Mouse (Mus musculus) neural tube, embryonic 14.5 days (tissue): ENCODE measurements around the gene Cep97. TPM values are rescaled to one million over a fixed set of nuclear protein-coding genes. Genes with fewer than 3 reads are reported as not detected.

Source experiments
- ATAC-seq: fragments of 200-750 bp; cut with Nextera tagmentation; 2 replicates; pipeline ENCODE4 v1.8.0; 2017; ENCODE audit warnings: low read depth, mild to moderate bottlenecking, moderate TSS enrichment, moderate library complexity
- H3K27ac ChIP-seq: fragments of 300-500 bp; sonication (generic); 2 replicates; pipeline ENCODE4 v1.5.1; 2014; ENCODE audit warnings: low read depth, mild to moderate bottlenecking, control low read depth, low read length, moderate library complexity, mixed read lengths
- H3K27me3 ChIP-seq: fragments of 300-500 bp; sonication (generic); 2 replicates; pipeline ENCODE4 v1.6.1; 2014; ENCODE audit warnings: low read length; ENCODE audit not compliant: control insufficient read depth, insufficient read depth
- H3K36me3 ChIP-seq: fragments of 300-500 bp; sonication (generic); 2 replicates; pipeline ENCODE4 v1.6.1; 2014; ENCODE audit warnings: low read length, mixed read lengths; ENCODE audit not compliant: control insufficient read depth, insufficient read depth
- H3K4me1 ChIP-seq: fragments of 300-500 bp; sonication (generic); 2 replicates; pipeline ENCODE4 v1.6.1; 2014; ENCODE audit warnings: low read length; ENCODE audit not compliant: control insufficient read depth, insufficient read depth
- H3K4me2 ChIP-seq: fragments of 300-500 bp; sonication (generic); 2 replicates; pipeline ENCODE4 v1.6.1; 2014; ENCODE audit warnings: mild to moderate bottlenecking, low read depth, low read length, control low read depth
- H3K4me3 ChIP-seq: fragments of 300-500 bp; sonication (generic); 2 replicates; pipeline ENCODE4 v1.5.1; 2014; ENCODE audit warnings: low read depth, low read length, control low read depth, mixed read lengths
- H3K9ac ChIP-seq: fragments of 300-500 bp; sonication (generic); replicated peaks from 2 replicates; pipeline ENCODE4 v1.6.1; 2014; ENCODE audit warnings: low read depth, mild to moderate bottlenecking, control low read depth, low read length, mixed read lengths
- H3K9me3 ChIP-seq: fragments of 300-500 bp; sonication (generic); 2 replicates; pipeline ENCODE4 v1.6.1; 2016; ENCODE audit warnings: low read length; ENCODE audit not compliant: control insufficient read depth
- WGBS: fragments of 180-500 bp; shearing (Covaris S2); extraction: QIAGEN DNeasy Blood & Tissue Kit; methylation state at CpG from one replicate; pipeline ENCODE4 v1.1.7; 2014; 5-methylcytosine and 5-hydroxymethylcytosine counted together
- polyA plus RNA-seq: library from polyadenylated mRNA; unstranded; fragments of >200 nt; fragmentation: Nextera tagmentation; extraction: Ambion mirVana; gene quantifications from 2 replicates; pipeline ENCODE4 v1.2.1, GENCODE M21; 2014

Cep97 gene
- 18.4 and 18.9 TPM in 2 replicates for polyA plus RNA-seq

- peak; percentile 99 for ATAC-seq
- no peaks in the 10 kb centered on the region for H3K4me1 ChIP-seq
- H3K27me3 ChIP-seq: no peaks in the 10 kb centered on the region
- H3K27ac ChIP-seq: peak within 1 kb of the TSS; percentile 63; the same call in 1 of the 2 replicates
- peak within 1 kb of the TSS; percentile 60 for H3K9ac ChIP-seq
- peak within 1 kb of the TSS; percentile 49 for H3K4me2 ChIP-seq
- WGBS: under 1% methylated on average over 24 of the region's 24 CpGs
- H3K9me3 ChIP-seq: no peaks in the 10 kb centered on the region
- no peaks in the 10 kb centered on the region for H3K36me3 ChIP-seq
- H3K4me3 ChIP-seq: peak within 1 kb of the TSS; percentile 56
Measured at GRCm38 (mm10) chr16:55934453-55935037, at the start of gene Cep97. Gene Cep97 (minus strand): TSS chr16:55934855.

- peak overlapping the region; percentile 97 for H3K4me3 ChIP-seq
- H3K9me3 ChIP-seq: no peaks in the 10 kb centered on the region
- no peak for ATAC-seq
- peak overlapping the region; percentile 90 for H3K9ac ChIP-seq
- H3K4me1 ChIP-seq: peaks cover 14% of the 10 kb centered on the region
- 0 out of 2 replicates have a peak overlapping the region, but pooled peaks have one; percentile 88 for H3K27ac ChIP-seq
- H3K4me2 ChIP-seq: peak overlapping the region; percentile 75
- peaks cover 21% of the 10 kb centered on the region for H3K36me3 ChIP-seq
- 9% methylated on average over 14 of the region's 14 CpGs for WGBS
- H3K27me3 ChIP-seq: no peaks in the 10 kb centered on the region; the same call in 1 of the 2 replicates
Measured at GRCm38 (mm10) chr16:55974903-55975285, 40.2 kb upstream of the Cep97 start.

- Histone ChIP-seq H3K4me2 (peak overlapping the region; percentile 75), H3K9me3 (no peaks in the 10 kb centered on the region), H3K27me3 (no peaks in the 10 kb centered on the region; the same call in 1 of the 2 replicates), H3K4me1 (peaks cover 14% of the 10 kb centered on the region), H3K36me3 (peaks cover 26% of the 10 kb centered on the region), H3K27ac (peak overlapping the region; percentile 88), H3K4me3 (peak overlapping the region; percentile 97), H3K9ac (peak overlapping the region; percentile 90)
- peak; percentile 73 for ATAC-seq
- WGBS: under 1% methylated on average over 49 of the region's 55 CpGs
Measured at GRCm38 (mm10) chr16:55974256-55974902, 39.7 kb upstream of the Cep97 start.

DNA sequence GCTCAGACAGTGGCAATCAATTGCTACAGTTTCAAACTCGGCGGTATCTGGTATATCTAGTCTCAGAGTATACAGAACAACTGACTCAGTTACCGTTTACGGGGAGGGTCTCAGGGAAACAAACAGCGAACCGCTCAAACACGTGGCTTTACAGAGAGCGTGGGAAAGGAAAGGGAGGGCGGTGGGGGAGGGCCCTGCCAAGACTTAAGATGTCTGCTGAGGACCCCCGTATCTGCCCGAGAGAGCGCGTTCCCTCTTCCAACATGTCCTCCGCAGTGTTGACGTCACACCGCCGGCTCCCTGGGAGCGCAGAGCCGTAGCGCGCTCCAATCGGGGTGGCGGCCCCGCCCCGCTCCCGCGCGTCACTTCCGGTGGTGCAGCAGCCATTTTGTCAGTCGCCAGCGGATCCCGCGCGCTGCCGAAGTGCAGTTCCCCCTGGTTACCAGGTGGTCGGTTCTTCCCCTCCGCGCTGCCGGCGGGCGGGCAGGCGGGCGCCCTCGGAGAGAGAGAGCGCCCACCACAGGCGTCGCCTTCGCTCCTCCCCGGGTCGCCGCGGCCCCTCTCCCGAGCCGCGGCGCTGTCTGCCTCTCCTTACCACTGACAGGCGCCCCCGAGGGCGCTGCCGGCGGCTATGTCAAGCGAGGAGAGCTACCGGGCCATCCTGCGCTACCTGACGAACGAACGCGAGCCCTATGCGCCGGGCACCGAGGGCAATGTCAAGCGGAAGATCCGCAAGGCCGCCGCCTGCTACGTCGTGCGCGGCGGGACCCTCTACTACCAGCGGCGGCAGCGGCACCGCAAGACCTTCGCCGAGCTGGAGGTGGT, 39.0 kb upstream of the Cep97 start, which contains the start of gene Zbtb11:
TSS of gene Zbtb11 (plus strand) at position 453 of the 825 bp plus-strand sequence.
- no peaks in the 10 kb centered on the region; the same call in 1 of the 2 replicates for H3K27me3 ChIP-seq
- peaks cover 30% of the 10 kb centered on the region for H3K36me3 ChIP-seq
- WGBS: under 1% methylated on average over 84 of the region's 86 CpGs
- H3K9me3 ChIP-seq: no peaks in the 10 kb centered on the region
- H3K4me1 ChIP-seq: peaks cover 14% of the 10 kb centered on the region
- peak within 1 kb of the TSS; percentile 90 for H3K9ac ChIP-seq
- H3K4me3 ChIP-seq: peak within 1 kb of the TSS; percentile 97
- H3K4me2 ChIP-seq: peak within 1 kb of the TSS; percentile 75
- H3K27ac ChIP-seq: peak within 1 kb of the TSS; percentile 88
- ATAC-seq: peak; percentile 99

- ATAC-seq: no peak
- peak overlapping the region; percentile 63 for H3K4me2 ChIP-seq
- no peak overlapping the region for H3K9ac ChIP-seq
- peaks cover 30% of the 10 kb centered on the region for H3K36me3 ChIP-seq
- no peaks in the 10 kb centered on the region for H3K9me3 ChIP-seq
- H3K27ac ChIP-seq: no peak overlapping the region
- H3K4me1 ChIP-seq: peaks cover 14% of the 10 kb centered on the region
- H3K27me3 ChIP-seq: no peaks in the 10 kb centered on the region; the same call in 1 of the 2 replicates
- 57% methylated on average over 10 of the region's 10 CpGs for WGBS
- H3K4me3 ChIP-seq: peak overlapping the region; percentile 97; the same call in 1 of the 2 replicates
Measured at GRCm38 (mm10) chr16:55972626-55973201, 38.1 kb upstream of the Cep97 start.

DNA sequence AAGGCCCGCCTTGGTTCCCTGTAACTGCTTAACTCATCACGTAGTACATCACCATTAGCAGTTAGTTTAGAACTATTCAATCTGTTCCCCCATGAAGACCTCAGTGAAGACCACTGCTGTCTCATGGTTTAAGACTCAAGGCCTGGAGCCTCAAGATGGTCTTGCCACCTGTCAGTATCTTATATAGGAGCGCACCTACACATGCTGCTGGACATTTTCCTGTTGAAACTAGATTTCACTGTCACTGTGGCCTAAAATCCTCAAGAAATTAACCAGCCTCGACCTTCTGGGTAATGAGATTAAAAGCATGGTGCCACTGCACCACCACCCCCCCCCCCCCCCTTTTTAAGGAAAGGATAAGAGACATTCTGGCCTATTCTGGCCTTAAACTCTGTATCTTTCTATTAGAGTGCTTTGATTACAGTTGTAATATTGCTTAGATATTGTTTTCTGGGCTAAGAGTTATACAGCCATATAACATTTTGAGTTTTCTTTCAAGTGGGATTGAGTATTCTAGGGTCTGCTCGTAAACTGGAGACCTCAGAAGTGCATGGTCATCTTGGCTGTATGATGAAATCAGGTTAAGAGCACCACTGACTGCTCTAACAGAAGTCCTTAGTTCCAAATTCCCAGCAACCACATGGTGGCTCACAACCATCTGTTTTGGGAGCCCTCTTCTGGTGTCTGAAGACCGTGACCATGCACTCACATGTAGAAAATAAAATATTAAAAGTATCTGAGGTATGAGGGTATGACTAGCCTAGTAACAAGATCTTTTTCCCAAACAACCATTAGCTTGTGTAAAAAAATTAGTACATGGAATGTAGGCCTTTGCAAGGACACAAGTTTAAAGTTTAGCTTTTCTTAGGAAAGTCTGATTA, 37.3 kb upstream of the Cep97 start:
- Histone ChIP-seq H3K27me3 (no peaks in the 10 kb centered on the region; the same call in 1 of the 2 replicates), H3K9me3 (no peaks in the 10 kb centered on the region), H3K4me2 (no peak overlapping the region), H3K4me3 (no peak overlapping the region), H3K36me3 (peaks cover 30% of the 10 kb centered on the region), H3K27ac (no peak overlapping the region), H3K9ac (no peak overlapping the region), H3K4me1 (peaks cover 19% of the 10 kb centered on the region)
- ATAC-seq: no peak
- 84% methylated on average over 6 of the region's 6 CpGs for WGBS

GRCm38 (mm10) chr16:55970416-55970815, 35.8 kb upstream of the Cep97 start:
- Histone ChIP-seq H3K27ac (no peak overlapping the region), H3K4me1 (peaks cover 15% of the 10 kb centered on the region), H3K9ac (no peak overlapping the region), H3K4me3 (no peak overlapping the region), H3K9me3 (no peaks in the 10 kb centered on the region), H3K4me2 (no peak overlapping the region), H3K27me3 (no peaks in the 10 kb centered on the region; the same call in 1 of the 2 replicates), H3K36me3 (peaks cover 30% of the 10 kb centered on the region)
- 95% methylated on average over 5 of the region's 5 CpGs for WGBS
- no peak for ATAC-seq

DNA sequence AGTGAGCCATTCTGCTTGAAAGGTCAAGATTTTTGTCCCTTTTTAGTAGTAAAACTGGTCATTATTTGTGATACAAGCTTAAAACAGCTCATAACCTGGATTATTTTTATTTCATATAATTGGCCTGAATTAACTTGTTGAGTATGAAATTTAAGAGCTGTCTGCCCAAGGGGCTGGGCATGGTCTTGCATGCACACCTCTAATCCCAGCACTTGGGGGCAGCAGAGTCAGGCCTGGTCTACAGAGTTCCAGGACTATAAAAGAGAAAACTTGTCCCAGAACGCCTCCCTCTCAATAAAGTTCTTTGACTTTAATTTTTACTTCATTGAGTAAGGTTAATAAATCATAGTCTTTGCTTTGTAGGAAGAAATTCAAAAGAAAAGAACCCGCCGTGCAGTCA, 34.5 kb upstream of the Cep97 start:
- H3K4me2 ChIP-seq: no peak overlapping the region
- H3K27me3 ChIP-seq: no peaks in the 10 kb centered on the region; the same call in 1 of the 2 replicates
- H3K27ac ChIP-seq: no peak overlapping the region
- H3K4me3 ChIP-seq: no peak overlapping the region
- no peak for ATAC-seq
- WGBS: 79% methylated on average over 3 of the region's 3 CpGs
- peaks cover 10% of the 10 kb centered on the region for H3K4me1 ChIP-seq
- no peaks in the 10 kb centered on the region for H3K9me3 ChIP-seq
- peaks cover 30% of the 10 kb centered on the region for H3K36me3 ChIP-seq
- H3K9ac ChIP-seq: no peak overlapping the region
